Mouse (Mus musculus) embryonic fibroblast, embryonic 13.5 days (primary cell): ENCODE data around the gene Lct. TPM values are rescaled to one million over a fixed set of nuclear protein-coding genes. Genes with fewer than 3 reads are reported as not detected.

ENCODE experiments used
- H3K27ac ChIP-seq: 2 replicates; pipeline ENCODE4 v1.5.1; 2012; ENCODE audit warnings: low read length, control low read depth, inconsistent platforms; ENCODE audit not compliant: insufficient read depth
- H3K4me1 ChIP-seq: 2 replicates; pipeline ENCODE4 v1.6.1; 2011; ENCODE audit warnings: low read length; ENCODE audit not compliant: control insufficient read depth, insufficient read depth
- H3K4me3 ChIP-seq: 2 replicates; pipeline ENCODE4 v1.5.1; 2011; ENCODE audit warnings: mild to moderate bottlenecking, control low read depth, low read length; ENCODE audit not compliant: insufficient read depth
- CTCF ChIP-seq: IDR thresholded peaks from 2 replicates; pipeline ENCODE4 v1.5.1; 2011; ENCODE audit warnings: mild to moderate bottlenecking, control low read depth, low read length, moderate library complexity, borderline replicate concordance; ENCODE audit not compliant: insufficient read depth
- POLR2A ChIP-seq: IDR thresholded peaks from 2 replicates; pipeline ENCODE4 v1.6.1; 2011; ENCODE audit warnings: low read depth, mild to moderate bottlenecking, control low read depth, low read length, moderate library complexity
- polyA plus RNA-seq: library from polyadenylated mRNA; stranded (reverse); fragments of >200 nt; gene quantifications from 2 replicates; pipeline ENCODE4 v1.2.4, GENCODE M21; 2011; ENCODE audit warnings: low read depth; ENCODE audit not compliant: missing spikeins, insufficient read length

Gene Lct
- polyA plus RNA-seq = 0.13 TPM in 1 of 2 replicates, not detected in the other

DNA sequence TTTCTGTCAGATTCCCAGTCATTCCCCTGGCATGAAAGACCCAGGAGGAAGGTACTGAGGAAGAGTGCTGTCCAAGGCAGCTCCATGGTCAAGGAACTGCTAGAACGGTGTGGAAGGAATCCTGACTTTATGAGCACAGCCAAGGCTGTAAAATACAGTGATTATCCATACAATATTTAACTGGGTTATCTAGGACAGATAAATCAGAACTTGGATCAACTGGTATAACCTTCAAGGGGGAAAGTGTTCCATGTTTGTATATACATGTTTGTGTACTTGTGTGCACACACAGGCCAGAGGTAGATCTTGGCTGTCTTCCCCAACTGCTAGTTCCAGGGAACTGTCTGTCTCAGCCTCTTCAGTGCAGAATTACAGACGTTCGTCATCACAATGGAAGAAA lies at the start of gene Lct:
Gene Lct, minus strand, starts transcription at position 101 of the 400 bp plus-strand sequence.
- Histone ChIP-seq H3K4me3 (no peak within 1 kb of the TSS), H3K4me1 (no peaks in the 10 kb centered on the region), H3K27ac (no peak within 1 kb of the TSS)
- TF ChIP-seq CTCF = no peak
- TF ChIP-seq POLR2A = no peak

DNA sequence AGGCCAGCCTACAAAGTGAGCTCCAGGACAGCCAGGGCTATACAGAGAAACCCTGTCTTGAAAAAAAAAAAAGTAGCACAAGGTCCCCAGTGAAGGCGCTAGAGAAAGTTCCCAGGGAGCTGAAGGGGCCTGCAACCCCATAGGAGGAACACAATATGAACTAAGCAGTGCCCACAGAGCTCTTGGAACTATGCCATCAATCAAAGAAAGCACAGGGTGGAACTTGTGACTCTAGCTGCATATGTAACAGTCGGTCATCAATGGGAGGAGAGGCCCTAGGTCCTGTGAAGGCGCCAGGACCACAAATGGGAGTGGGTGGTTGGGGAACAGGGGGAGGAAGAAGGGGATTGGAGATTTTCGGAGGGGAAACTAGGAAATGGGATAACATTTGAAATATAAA lies 48.7 kb upstream of the Lct start:
- Histone ChIP-seq H3K4me1 (no peaks in the 10 kb centered on the region), H3K4me3 (no peak overlapping the region), H3K27ac (no peak overlapping the region)
- TF ChIP-seq CTCF (no peak), POLR2A (no peak)

DNA sequence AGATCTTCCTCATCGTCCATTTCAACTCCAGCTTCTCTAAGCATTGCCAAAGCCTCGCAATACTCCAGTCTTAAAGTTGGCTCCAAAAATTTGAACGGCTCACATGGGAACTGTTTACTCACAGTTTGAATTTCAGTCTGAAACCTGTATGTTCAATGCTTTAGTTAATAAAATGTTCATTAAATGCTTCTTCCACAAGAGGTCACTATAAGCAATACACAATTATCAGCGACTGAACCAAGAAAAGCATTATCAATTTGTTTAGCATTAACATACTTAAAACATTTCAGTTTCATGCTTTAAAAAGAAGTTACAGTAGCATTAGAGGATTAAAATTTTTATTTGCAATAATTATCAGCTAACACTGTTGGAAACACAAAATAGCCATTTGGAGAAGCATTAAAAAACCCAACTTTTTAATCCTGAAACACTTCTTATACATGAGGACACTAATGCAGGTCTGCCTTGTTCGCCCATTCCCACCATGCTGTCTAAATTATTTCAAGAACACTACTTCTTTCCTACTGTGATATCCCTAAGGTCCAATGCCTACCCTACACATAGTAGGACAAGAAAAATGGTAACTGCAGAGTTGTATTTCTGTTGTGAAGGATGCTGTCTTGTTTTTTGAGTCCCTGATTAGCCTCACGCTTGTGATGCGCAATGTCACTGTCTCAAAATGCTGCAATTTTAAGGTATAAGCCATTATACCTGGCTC lies 44.2 kb upstream of the Lct start:
- TF ChIP-seq CTCF (no peak), POLR2A (no peak)
- H3K4me3 ChIP-seq = no peak overlapping the region
- no peaks in the 10 kb centered on the region for H3K4me1 ChIP-seq
- H3K27ac ChIP-seq = no peak overlapping the region

DNA sequence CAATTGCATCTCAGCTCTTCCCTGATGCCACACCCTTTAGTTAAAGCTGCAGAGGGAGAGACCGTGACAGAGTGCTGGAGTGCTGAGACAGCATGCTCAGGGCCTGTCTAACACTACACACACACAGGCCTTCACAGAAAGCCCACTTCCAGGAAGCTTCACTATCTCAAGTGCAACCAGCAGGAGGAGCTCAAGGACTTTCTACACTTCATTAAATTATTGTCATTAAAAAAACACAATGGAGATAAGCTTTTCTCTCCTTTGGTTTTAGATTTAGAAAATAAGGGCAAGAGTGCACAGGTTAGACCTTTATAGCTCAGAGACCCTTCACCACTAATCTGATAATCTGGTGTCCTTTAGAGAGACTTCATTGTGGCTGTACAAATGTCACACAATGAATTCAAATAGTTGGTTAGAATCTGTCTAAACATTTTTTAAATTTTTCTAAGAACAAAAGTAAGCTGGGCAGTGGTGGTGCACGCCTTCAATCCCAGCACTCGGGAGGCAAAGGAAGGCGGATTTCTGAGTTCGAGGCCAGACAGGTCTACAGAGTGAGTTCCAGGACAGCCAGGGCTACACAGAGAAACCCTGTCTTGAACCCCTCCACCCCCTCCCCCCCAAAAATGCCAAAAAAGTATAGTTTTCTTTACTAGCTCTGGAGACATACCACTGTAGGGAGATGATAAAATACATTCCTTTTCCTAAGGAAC lies 40.8 kb upstream of the Lct start:
- Histone ChIP-seq H3K4me3 (no peak overlapping the region), H3K4me1 (no peaks in the 10 kb centered on the region), H3K27ac (no peak overlapping the region)
- TF ChIP-seq POLR2A = no peak
- no peak for TF ChIP-seq CTCF

DNA sequence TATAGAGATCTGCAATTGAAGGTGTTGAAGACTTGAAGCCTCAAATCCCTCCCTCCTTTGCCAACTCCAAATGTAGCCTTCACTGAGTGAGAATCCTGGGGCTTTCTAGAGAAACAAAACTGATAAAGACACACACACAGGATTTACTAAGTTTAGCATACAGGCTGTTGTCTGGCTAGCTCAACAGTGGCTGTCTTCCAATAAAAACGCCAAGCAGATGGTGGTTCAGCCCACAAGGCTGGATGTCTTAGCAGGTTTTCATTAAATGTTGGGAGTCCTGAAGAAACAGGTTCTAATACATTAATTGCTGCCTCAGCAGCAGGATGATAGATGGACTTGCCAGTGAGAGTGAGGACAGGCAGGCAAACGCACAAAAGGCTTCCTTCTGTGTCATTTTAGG lies 32.5 kb upstream of the Lct start:
- Histone ChIP-seq H3K27ac (no peak overlapping the region), H3K4me3 (no peak overlapping the region), H3K4me1 (no peaks in the 10 kb centered on the region; the same call in 1 of the 2 replicates)
- TF ChIP-seq POLR2A (no peak), CTCF (no peak)

DNA sequence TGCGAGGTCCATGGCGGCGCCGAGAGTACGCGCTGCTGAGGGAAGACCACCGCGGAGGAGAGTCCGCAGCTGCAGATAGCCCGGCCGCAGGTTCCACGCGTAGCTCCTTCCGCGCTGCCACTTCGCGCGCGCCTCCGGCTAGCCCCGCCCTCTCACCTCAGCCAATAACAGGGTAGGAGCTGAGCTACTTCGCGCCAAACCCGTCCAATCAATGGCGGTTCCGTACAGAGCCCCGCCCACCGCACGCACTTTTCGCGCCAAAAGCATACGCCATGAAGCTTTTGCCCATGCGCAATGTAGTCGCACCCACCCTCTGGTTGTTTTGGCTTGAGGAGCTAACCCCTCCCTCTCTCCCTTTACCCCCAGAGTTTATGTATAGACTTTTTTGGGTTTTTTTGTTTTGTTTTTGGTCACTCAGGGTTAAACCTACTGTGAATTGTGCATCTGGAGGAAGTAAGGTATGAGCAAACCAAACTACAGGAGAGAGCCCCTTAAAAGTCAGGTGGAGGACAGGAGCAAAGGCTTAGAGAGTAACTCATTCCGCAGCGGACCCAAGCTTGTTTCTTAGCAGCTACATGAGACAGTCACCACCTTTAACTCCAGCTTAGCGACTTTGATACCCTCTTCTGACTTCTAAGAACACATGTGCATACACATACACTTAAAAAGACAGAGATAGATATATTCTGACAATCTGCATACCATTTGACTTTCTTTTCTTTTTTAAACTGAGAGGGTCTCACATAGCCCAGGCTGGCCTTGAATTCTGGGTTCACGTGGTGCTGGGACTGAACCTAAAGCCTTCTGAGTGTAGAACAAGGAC lies 31.6 kb upstream of the Lct start, which contains the start of gene Mcm6:
Gene Mcm6, minus strand, starts transcription at position 111 of the 823 bp plus-strand sequence.
- TF ChIP-seq CTCF (no peak), POLR2A (peak; percentile 43)
- peak within 1 kb of the TSS; percentile 88 for H3K4me3 ChIP-seq
- no peaks in the 10 kb centered on the region; the same call in 1 of the 2 replicates for H3K4me1 ChIP-seq
- H3K27ac ChIP-seq = peak within 1 kb of the TSS; percentile 79

DNA sequence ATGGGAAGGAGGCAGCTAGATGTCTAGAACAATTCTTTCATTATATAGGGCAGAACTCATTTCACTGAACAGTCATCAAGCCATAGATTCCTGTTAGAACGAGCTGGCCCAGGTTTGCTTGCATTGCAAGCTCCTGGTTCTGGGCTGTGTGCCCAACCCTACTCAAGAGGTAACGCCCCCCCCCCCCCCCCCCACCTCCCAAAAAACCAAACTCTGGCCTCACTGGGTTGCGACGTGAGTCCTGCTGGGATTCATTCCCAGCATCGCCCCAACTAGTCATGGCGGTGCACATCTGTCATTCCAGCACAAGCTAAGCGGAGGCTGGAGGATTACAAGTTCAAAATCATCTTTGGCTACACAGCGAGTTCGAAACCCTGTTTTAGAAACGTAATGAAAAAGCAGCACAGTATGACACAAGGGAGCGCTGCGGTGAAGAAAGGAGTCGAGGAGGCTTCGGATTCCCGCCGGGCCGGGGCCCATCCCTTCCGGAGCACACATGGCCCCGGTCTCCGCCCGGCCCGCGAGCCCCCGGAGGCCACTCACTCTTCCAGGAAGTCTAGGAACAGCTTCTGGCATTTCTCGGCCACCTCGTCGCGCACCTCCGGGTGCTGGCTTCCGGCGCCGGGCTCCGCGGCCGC lies 30.9 kb upstream of the Lct start:
- Histone ChIP-seq H3K27ac (peak overlapping the region; percentile 79), H3K4me1 (no peaks in the 10 kb centered on the region; the same call in 1 of the 2 replicates), H3K4me3 (peak overlapping the region; percentile 88)
- TF ChIP-seq CTCF = no peak
- TF ChIP-seq POLR2A = peak; percentile 62; the same call in 1 of the 2 replicates

DNA sequence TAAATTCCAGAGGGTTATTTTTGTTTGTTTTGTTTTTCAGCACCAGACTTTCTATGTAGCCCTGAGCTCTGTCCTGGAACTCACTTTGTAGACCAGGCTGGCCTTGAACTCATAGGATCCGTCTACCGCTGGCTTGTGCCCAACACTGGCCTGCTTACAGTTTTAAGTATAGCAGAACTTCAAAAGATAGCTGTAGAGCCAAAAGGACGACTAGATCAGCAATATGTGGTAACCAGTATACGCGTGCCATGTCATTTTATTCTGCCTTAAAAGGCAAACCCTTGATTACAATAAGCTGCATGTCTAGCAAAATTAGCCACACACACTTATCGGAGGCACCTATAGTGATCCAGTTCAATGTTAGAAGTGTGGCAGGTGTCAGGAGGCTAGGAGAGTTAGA lies 30.2 kb upstream of the Lct start:
- Histone ChIP-seq H3K4me3 (peak overlapping the region; percentile 88), H3K27ac (peak overlapping the region; percentile 55; the same call in 1 of the 2 replicates), H3K4me1 (no peaks in the 10 kb centered on the region; the same call in 1 of the 2 replicates)
- TF ChIP-seq POLR2A = no peak
- no peak for TF ChIP-seq CTCF

DNA sequence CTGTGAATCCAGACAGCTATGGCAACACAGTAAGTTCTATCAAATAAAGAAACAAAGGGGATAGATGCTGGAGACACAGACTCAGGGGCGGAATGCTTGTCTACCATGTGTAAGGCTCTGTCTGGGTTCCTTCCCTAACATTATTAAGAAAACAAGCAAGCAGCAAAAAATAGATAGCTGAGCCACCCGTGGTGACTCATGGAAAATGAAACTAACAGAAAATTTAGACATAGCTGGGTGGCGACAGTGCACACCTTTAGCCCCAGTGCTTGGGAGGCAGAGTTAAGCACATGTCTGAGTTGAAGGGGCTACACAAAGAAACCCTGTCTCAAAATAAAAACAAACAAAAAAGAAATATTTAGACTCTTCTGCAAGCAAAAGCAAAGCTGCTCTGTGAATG lies 29.3 kb upstream of the Lct start:
- no peaks in the 10 kb centered on the region; the same call in 1 of the 2 replicates for H3K4me1 ChIP-seq
- peak overlapping the region; percentile 88; the same call in 1 of the 2 replicates for H3K4me3 ChIP-seq
- TF ChIP-seq POLR2A = no peak
- TF ChIP-seq CTCF = no peak
- peak overlapping the region; percentile 55 for H3K27ac ChIP-seq
